Mouse (Mus musculus): ENCODE data around the gene Rhox2b. TPM values are rescaled to one million over a fixed set of nuclear protein-coding genes. Genes with fewer than 3 reads are reported as not detected.

Gene Rhox2b
- polyA plus RNA-seq (2017; shearing (Covaris generic)): not detected

DNA sequence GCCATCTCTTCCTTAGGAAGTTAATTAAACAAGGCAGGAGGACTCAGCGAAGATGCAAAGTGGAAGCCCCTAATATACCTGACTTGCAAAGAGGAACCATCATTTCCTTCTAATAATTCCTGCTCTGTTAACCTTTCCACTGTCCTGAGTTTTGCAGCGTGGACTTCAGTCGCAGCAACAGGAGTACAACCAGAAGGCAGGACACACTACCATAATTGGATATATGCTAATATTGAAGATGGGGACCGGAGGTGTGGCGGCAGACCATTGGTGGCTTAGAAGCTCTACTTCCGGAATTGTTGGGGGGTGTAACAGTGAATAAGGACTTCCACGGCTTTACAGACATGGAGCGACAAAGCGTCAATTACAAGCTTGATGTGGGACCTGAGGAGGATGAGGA is at the start of gene Rhox2b:
Rhox2b (plus strand) TSS at position 301 of the 400 bp plus-strand sequence.

DNA sequence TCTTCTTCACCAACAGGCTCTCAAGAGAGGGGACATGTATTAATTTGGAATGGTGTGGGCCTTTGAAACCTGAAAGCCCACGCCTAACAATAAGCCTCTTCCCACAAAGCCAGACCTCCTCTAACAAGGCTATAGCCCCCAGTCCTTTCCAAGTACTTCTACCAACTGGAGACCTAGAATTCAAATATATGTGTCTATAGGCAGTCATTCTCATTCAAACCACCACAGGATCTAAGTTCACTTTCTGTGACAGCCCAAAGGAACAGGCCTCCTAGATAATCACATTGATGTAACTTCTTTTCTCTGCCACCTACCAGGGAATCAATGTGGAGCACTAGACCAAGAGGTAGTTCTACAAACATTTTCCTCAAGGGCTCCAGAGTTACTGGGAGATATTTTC is 32.1 kb upstream of the Rhox2b start, which contains the start of gene Rhox3a2:
Rhox3a2 (plus strand) TSS at position 301 of the 400 bp plus-strand sequence.

DNA sequence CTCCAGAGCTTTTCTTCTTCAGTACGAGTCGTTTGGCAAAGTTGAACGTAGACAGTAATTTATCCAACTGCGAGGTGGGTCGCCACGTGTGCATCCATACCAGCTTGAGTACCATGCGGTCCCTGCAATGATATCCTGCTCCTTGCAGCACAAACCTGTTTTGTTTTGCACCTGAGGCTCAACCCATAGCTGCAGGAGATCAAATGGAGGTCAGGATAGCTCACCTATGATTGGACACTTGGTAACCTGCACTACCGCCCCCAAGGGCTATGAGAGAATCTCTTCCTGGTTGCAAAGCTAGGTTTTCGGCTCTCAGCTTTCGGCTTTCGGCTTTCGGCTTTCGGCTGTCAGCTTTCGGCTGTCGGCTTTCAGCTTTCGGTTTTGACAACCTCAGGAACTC is 21.3 kb upstream of the Rhox2b start, which contains the start of gene Rhox4a2:
Rhox4a2 (plus strand) TSS at position 301 of the 400 bp plus-strand sequence.

DNA sequence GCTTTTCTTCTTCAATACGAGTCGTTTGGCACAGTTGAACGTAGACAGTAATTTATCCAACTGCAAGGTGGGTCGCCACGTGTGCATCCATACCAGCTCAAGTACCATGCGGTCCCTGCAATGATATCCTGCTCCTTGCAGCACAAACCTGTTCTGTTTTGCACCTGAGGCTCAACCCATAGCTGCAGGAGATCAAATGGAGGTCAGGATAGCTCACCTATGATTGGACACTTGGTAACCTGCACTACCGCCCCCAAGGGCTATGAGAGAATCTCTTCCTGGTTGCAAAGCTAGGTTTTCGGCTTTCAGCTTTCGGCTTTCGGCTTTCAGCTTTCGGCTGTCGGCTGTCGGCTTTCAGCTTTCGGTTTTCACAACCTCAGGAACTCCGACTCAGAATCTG is 20.3 kb downstream of the Rhox2b start, which contains the start of gene Rhox4b:
Rhox4b (plus strand) TSS at position 301 of the 400 bp plus-strand sequence.

DNA sequence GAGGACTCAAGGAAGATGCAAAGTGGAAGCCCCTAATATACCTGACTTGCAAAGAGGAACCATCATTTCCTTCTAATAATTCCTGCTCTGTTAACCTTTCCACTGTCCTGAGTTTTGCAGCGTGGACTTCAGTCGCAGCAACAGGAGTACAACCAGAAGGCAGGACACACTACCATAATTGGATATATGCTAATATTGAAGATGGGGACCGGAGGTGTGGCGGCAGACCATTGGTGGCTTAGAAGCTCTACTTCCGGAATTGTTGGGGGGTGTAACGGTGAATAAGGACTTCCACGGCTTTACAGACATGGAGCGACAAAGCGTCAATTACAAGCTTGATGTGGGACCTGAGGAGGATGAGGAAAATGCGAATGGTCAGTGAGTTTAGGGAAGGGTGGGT is 41.5 kb downstream of the Rhox2b start, which contains the start of gene Rhox2c:
Rhox2c (plus strand) TSS at position 301 of the 400 bp plus-strand sequence.

DNA sequence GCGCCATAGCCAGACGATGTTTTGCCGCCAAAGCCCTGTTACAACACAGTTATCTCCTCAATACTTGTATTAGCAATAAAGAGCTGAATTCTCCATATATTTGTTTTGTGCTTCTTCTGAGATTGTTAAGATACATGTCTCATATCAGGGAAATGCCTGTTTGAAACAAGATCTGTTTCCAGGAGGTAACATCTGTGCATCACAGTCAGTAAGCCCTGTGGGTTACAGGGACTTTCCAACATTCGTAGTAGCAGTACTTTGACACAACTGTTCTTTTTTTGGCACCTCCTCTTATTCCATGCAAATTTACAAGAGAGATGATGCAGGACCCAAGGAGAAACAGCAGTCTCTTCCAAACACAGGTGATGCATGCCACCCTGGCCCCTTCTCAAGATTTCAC is 46.4 kb downstream of the Rhox2b start, which contains the start of gene Rhox3c:
Rhox3c (plus strand) TSS at position 301 of the 400 bp plus-strand sequence.

Other genes with a start within 250 kb of the Rhox2b start
- gene Akap14, start 243.2 kb upstream of the Rhox2b start, polyA plus RNA-seq (2017; shearing (Covaris generic)): 0.15 TPM
- 270 TPM for gene Ndufa1, start 220.9 kb upstream of the Rhox2b start, polyA plus RNA-seq (2017; shearing (Covaris generic))
- gene Rnf113a1, start 220.8 kb upstream of the Rhox2b start, polyA plus RNA-seq (2017; shearing (Covaris generic)): 12.8 TPM
- gene Gm9, start 201.0 kb upstream of the Rhox2b start, polyA plus RNA-seq (2017; shearing (Covaris generic)): not detected
- gene Rhox1, start 189.8 kb upstream of the Rhox2b start, polyA plus RNA-seq (2017; shearing (Covaris generic)): not detected
- gene Rhox2a, start 167.1 kb upstream of the Rhox2b start, polyA plus RNA-seq (2017; shearing (Covaris generic)): not detected
- gene Rhox3a, start 162.1 kb upstream of the Rhox2b start, polyA plus RNA-seq (2017; shearing (Covaris generic)): not detected
- not detected for gene Rhox4a, start 146.7 kb upstream of the Rhox2b start, polyA plus RNA-seq (2017; shearing (Covaris generic))
- not detected for gene Rhox3a2, start 32.0 kb upstream of the Rhox2b start, polyA plus RNA-seq (2017; shearing (Covaris generic))
- not detected for gene Rhox4a2, start 21.2 kb upstream of the Rhox2b start, polyA plus RNA-seq (2017; shearing (Covaris generic))
- gene Rhox4b, start 20.4 kb downstream of the Rhox2b start, polyA plus RNA-seq (2017; shearing (Covaris generic)): not detected
- gene Rhox2c, start 41.6 kb downstream of the Rhox2b start, polyA plus RNA-seq (2017; shearing (Covaris generic)): not detected
- gene Rhox3c, start 46.5 kb downstream of the Rhox2b start, polyA plus RNA-seq (2017; shearing (Covaris generic)): not detected
- not detected for gene Rhox4c, start 68.3 kb downstream of the Rhox2b start, polyA plus RNA-seq (2017; shearing (Covaris generic))
- not detected for gene Rhox2d, start 81.4 kb downstream of the Rhox2b start, polyA plus RNA-seq (2017; shearing (Covaris generic))
- gene Rhox4d, start 102.3 kb downstream of the Rhox2b start, polyA plus RNA-seq (2017; shearing (Covaris generic)): not detected
- gene Rhox2e, start 118.4 kb downstream of the Rhox2b start, polyA plus RNA-seq (2017; shearing (Covaris generic)): not detected
- gene Rhox3e, start 130.0 kb downstream of the Rhox2b start, polyA plus RNA-seq (2017; shearing (Covaris generic)): not detected
- not detected for gene Rhox4e, start 145.3 kb downstream of the Rhox2b start, polyA plus RNA-seq (2017; shearing (Covaris generic))
- gene Rhox2f, start 159.3 kb downstream of the Rhox2b start, polyA plus RNA-seq (2017; shearing (Covaris generic)): not detected
- not detected for gene Rhox3f, start 168.9 kb downstream of the Rhox2b start, polyA plus RNA-seq (2017; shearing (Covaris generic))
- gene Rhox4f, start 195.6 kb downstream of the Rhox2b start, polyA plus RNA-seq (2017; shearing (Covaris generic)): not detected
- not detected for gene Rhox3g, start 216.5 kb downstream of the Rhox2b start, polyA plus RNA-seq (2017; shearing (Covaris generic))
- not detected for gene Rhox2g, start 231.4 kb downstream of the Rhox2b start, polyA plus RNA-seq (2017; shearing (Covaris generic))
- not detected for gene Rhox4g, start 239.3 kb downstream of the Rhox2b start, polyA plus RNA-seq (2017; shearing (Covaris generic))